Mouse (Mus musculus): Measurements from ENCODE around the gene Mak.
A peak's percentile ranks its signal among the peaks of the same experiment; 100 is the strongest.
"Not testable (repeated sequence)": the region's sequence is repeated elsewhere in the genome, so short reads cannot be mapped to it uniquely, and the experiment has no call there.

Gene Mak

GRCm38 (mm10) chr13:41000140-41000925 lies 79.2 kb downstream of the Mak start:
- peak; percentile 34 to 48 for DNase-seq (ENCODE audit: low spot score in 2 of 2)

DNA sequence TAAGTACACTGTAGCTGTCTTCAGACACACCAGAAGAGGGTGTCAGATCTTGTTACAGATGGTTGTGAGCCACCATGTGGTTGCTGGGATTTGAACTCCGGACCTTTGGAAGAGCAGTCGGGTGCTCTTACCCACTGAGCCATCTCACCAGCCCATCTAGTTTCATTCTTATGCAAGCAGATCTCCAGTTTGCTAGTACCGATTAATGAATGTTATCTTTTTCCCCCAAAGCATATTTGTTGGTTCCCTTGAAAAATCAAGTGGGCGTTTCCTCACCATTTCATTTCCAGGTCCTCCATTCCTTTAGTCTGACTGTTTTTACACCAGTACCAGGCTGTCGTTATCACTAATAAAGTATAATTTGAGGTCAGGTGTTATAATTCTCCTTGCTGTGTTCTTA lies 81.0 kb downstream of the Mak start:
- not testable (repeated sequence) for DNase-seq (ENCODE audit: low spot score in 2 of 2)

DNA sequence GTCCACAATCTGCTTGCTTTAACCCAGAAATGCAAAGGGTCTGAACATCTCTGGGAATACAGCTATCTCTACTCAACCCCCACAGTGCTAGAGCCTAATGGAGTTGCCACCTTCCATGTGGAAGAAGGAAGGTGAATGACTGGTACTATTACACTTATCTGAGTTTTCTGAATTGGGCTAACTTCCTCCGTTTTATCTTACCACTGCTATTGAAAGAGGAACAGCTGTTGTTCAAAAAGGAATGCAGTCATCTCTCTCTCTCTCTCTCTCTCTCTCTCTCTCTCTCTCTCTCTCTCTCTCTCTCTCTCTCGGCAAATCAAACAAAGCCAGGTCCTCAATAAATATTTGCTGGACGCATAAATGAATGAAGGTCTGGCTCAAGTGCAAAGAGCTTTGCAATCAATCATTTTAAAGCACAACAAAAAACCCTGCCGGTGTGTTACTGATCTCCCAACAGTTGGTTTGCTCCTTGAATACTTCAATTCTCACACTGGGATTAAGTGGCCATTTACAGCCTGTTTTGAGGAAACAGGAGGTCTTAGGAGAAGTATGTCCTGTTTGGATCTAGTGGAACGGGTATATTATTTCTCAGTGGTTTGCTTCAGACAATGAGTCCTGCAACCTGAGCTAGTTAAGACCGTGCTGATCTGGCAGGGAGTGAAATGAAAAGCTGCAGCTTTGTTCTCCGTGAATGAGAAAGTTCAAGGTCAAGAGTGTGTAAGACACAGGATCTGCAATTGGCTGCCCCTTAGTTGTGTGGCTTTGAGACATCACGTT lies 84.8 kb downstream of the Mak start:
- no peak for DNase-seq (ENCODE audit: low spot score in 2 of 2)

DNA sequence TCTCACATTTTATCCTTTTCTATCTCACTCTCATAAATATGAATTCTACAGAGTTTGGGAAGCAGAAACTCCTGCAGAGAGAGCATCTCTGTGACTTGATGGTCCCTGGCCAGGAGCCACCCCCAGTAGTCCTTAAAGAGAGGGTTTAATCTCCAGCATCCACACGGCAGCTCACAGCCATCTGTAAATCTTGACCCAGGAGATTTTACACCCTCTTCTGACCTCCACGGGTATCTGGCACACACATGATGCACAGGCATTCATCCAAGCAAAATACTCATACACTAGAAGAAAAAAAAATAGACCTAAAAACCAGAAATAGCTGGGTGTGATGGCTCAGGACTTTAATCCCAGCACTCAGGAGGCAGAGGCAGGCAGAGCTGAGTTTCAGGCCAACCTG lies 91.1 kb downstream of the Mak start:
- DNase-seq (ENCODE audit: low spot score in 2 of 2): peak in 1 of 2 experiments; percentile 45

- peak in 1 of 2 experiments; percentile 58 for DNase-seq (ENCODE audit: low spot score in 2 of 2)
These were observed 91.8 kb downstream of the Mak start for GRCm38 (mm10) chr13:40987608-40988303.

- DNase-seq (ENCODE audit: low spot score in 2 of 2): no peak
These were observed 93.4 kb downstream of the Mak start for GRCm38 (mm10) chr13:40986081-40986480.

GRCm38 (mm10) chr13:40982759-40983158 lies 96.7 kb downstream of the Mak start:
- DNase-seq (ENCODE audit: low spot score in 2 of 2): no peak

DNA sequence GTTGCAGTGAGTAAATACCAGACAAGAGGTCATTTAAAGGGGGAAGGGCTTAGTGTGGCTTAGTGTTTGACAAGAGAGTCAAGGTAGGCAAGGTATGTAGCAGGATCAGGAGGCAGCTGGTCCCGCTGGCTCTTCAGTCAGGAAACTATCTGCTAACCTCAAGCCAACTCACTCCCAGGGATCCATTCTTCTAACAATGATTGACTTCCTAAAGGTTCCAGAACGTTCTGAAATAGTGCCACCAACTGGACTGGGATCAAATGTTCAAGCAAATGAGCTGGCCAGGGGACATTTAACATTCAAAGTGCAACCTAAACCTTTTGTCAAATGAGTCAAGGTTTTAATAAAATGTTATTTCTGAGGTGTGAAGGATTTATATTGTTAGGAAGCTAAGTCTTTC lies 100.2 kb downstream of the Mak start:
- DNase-seq (ENCODE audit: low spot score in 2 of 2): no peak

DNA sequence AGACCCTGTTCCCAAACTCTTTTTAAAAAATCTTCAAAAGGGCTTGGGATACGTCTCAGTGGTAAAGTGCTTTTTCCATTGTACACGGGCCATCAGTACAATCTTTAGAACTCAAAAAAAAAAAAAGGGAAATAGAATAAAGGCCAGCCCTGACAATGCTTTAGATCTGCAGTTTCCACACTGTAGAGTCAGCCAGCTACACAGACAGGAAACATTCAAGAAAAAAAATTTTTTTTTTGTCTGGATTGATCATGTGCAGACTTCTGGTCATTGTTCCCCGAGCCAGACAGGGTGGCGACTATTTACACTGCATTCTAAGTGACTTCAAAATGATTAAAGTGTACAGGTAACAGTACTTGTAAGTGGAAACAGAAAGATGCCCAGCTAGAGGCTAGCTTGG lies 100.9 kb downstream of the Mak start:
- no peak for DNase-seq (ENCODE audit: low spot score in 2 of 2)

DNA sequence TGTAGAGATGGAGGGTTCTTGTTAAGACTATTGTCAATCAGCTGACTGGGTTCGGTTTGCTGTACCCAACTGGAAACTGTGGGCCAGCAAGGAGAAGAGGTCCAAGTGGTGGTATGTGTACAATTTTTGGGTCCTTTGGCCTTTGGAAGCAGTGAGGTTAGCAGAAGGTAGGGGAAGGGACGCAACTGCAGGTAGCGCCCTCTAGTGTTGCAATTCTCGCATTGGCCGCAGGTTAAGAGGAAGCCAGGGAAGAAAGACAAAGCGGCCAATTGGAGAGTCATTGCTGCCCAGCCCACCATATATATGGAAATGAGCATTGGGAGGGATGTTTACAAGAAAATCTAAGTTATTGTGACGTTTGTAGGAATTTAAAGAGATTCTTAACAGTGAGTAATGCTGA lies 101.9 kb downstream of the Mak start:
- DNase-seq (ENCODE audit: low spot score in 2 of 2): peak; percentile 45 to 71

Data from spleen, postnatal 10 days (tissue).